27 mouse cellular contexts compared by ENCODE assay signal in genomic region chr11:20033541-20034160, GRCm38 (mm10).
DNase-seq lines count a peak whose midpoint lies in the region; ATAC-seq and TF ChIP-seq lines count a peak whose summit lies in the region.
"Had no signal": no experiment of that assay in that cellular context is flagged by ENCODE, and none has a peak within 500 bp of the region (broad histone marks: within the 10 kb centered on the region; RNA-seq: fewer than 3 reads in every experiment).

No protein-coding gene starts in this region.

- H3K9ac ChIP-seq in kidney, embryonic 15.5 days: no peak overlapping the region
- H3K9ac ChIP-seq: embryonic facial prominence, embryonic 13.5 days; forebrain, embryonic 12.5 days; heart, embryonic 15.5 days; hindbrain, embryonic 14.5 days; limb, embryonic 13.5 days; liver, embryonic 12.5 days had no signal

- H3K9me3 ChIP-seq in kidney, embryonic 15.5 days (replicated peaks): no peaks in the 10 kb centered on the region
- H3K9me3 ChIP-seq: forebrain, embryonic 12.5 days; heart, embryonic 15.5 days; liver, embryonic 12.5 days had no signal

- H3K4me1 ChIP-seq in kidney, adult 2 months (ENCODE audit: control insufficient read depth, insufficient read depth, low read length): no peaks in the 10 kb centered on the region
- H3K4me1 ChIP-seq in kidney, embryonic 15.5 days: peaks cover 12% of the 10 kb centered on the region
- peaks cover 32% of the 10 kb centered on the region for H3K4me1 ChIP-seq in olfactory bulb, adult 2 months (ENCODE audit: control insufficient read depth, insufficient read depth, low read length)

- H3K27ac ChIP-seq in kidney, adult 2 months (ENCODE audit: insufficient read depth, low read depth, low read length): no peak overlapping the region
- no peak overlapping the region for H3K27ac ChIP-seq in kidney, embryonic 15.5 days
- H3K27ac ChIP-seq in olfactory bulb, adult 2 months (ENCODE audit: insufficient read depth, low read depth, low read length): peak overlapping the region; percentile 61; the same call in 1 of the 2 replicates
- H3K27ac ChIP-seq: embryonic facial prominence, embryonic 13.5 days; forebrain, embryonic 12.5 days; gastrocnemius, adult 2 months; heart, embryonic 15.5 days; hindbrain, embryonic 14.5 days; limb, embryonic 13.5 days; liver, embryonic 12.5 days had no signal

- H3K36me3 ChIP-seq in kidney, adult 2 months (ENCODE audit: control insufficient read depth, insufficient read depth, low read length): no peaks in the 10 kb centered on the region
- H3K36me3 ChIP-seq in kidney, embryonic 15.5 days: no peaks in the 10 kb centered on the region
- H3K36me3 ChIP-seq: embryonic facial prominence, embryonic 13.5 days; forebrain, embryonic 12.5 days; heart, embryonic 15.5 days; limb, embryonic 13.5 days; liver, embryonic 12.5 days had no signal

- no peak overlapping the region for H3K4me3 ChIP-seq in kidney, adult 2 months (ENCODE audit: insufficient read depth, low read depth, low read length)
- H3K4me3 ChIP-seq in kidney, embryonic 15.5 days (replicated peaks): no peak overlapping the region
- H3K4me3 ChIP-seq in olfactory bulb, adult 2 months (ENCODE audit: insufficient read depth, low read depth, low read length): no peak overlapping the region
- H3K4me3 ChIP-seq: embryonic facial prominence, embryonic 13.5 days; erythroblast, embryonic 14.5 days; forebrain, embryonic 12.5 days; gastrocnemius, adult 2 months; heart, embryonic 15.5 days; limb, embryonic 13.5 days; liver, embryonic 12.5 days had no signal

- ATAC-seq in kidney, embryonic 15.5 days (replicated peaks; ENCODE audit: low FRiP score): no peak
- ATAC-seq: liver, embryonic 12.5 days had no signal

- no peaks in the 10 kb centered on the region for H3K27me3 ChIP-seq in kidney, adult 2 months (replicated peaks; ENCODE audit: control insufficient read depth, insufficient read depth, low read length)
- no peaks in the 10 kb centered on the region for H3K27me3 ChIP-seq in kidney, embryonic 15.5 days
- H3K27me3 ChIP-seq: embryonic facial prominence, embryonic 13.5 days; forebrain, embryonic 12.5 days; heart, embryonic 15.5 days; limb, embryonic 13.5 days had no signal

- peak; percentile 31 to 64 for DNase-seq in adrenal gland, adult (ENCODE audit: inconsistent age in 2 of 2, low spot score in 1 of 2)
- no peak for DNase-seq in adrenal gland, postnatal 10 days
- DNase-seq in kidney, adult 2 months: peak; percentile 47
- DNase-seq in retina, postnatal 1 day: peak; percentile 63
- DNase-seq in retina, embryonic 14.5 days (ENCODE audit: low spot score): no peak
- DNase-seq in thymus, adult 18-20 months: no peak
- DNase-seq: adrenal gland, adult 8-10 months; cerebellum, adult 11 months; embryo, embryonic 11 days; heart, postnatal 4 days; layer of hippocampus, postnatal 36 days; lung, adult 18-20 months; lung, postnatal 10 days; right cerebral cortex, postnatal 25 days; spleen, adult 18-20 months; thymus, adult 2 months had no signal

- H3K4me2 ChIP-seq in kidney, embryonic 15.5 days: no peak overlapping the region
- H3K4me2 ChIP-seq: embryonic facial prominence, embryonic 13.5 days; forebrain, embryonic 12.5 days; heart, embryonic 15.5 days; hindbrain, embryonic 14.5 days; limb, embryonic 13.5 days; liver, embryonic 12.5 days; midbrain, embryonic 11.5 days had no signal

- WGBS in kidney, adult 2 months: 71% methylated on average over 6 of the region's 6 CpGs
- WGBS in kidney, embryonic 15.5 days: 69% methylated on average over 6 of the region's 6 CpGs
- WGBS in olfactory bulb, adult 2 months: 83% methylated on average over 6 of the region's 6 CpGs

- TF ChIP-seq CTCF in kidney, adult 2 months (conservative IDR thresholded peaks at IDR 0.05; ENCODE audit: insufficient read depth, insufficient read length, low read depth, low read length): no peak
- TF ChIP-seq CTCF in olfactory bulb, adult 2 months (IDR thresholded peaks at IDR 0.05; ENCODE audit: insufficient read depth, low read depth, low read length): no peak

- TF ChIP-seq POLR2A in kidney, adult 2 months (IDR thresholded peaks at IDR 0.05; ENCODE audit: low read depth, low read length): no peak
- TF ChIP-seq POLR2A in olfactory bulb, adult 2 months (IDR thresholded peaks at IDR 0.05; ENCODE audit: insufficient read depth, low read depth, low read length): no peak

Comparison
In these comparisons a context has a peak if more than half of its experiments do, and no peak if none do; other contexts are left out.
1. DNase-seq: peak in adrenal gland, adult (2 of 2), kidney, adult 2 months (single experiment) and retina, postnatal 1 day (single experiment); none in adrenal gland, postnatal 10 days (single experiment), retina, embryonic 14.5 days (single experiment) and thymus, adult 18-20 months (0 of 2).